Mouse (Mus musculus): ENCODE measurements around the gene Vstm5. TPM values are rescaled to one million over a fixed set of nuclear protein-coding genes. Genes with fewer than 3 reads are reported as not detected.
"Not testable (repeated sequence)": the region's sequence is repeated elsewhere in the genome, so short reads cannot be mapped to it uniquely, and the experiment has no call there.

Vstm5 gene
- total RNA-seq, 2 experiments from 2014 or later, result 0.43 to 0.53 TPM

DNA sequence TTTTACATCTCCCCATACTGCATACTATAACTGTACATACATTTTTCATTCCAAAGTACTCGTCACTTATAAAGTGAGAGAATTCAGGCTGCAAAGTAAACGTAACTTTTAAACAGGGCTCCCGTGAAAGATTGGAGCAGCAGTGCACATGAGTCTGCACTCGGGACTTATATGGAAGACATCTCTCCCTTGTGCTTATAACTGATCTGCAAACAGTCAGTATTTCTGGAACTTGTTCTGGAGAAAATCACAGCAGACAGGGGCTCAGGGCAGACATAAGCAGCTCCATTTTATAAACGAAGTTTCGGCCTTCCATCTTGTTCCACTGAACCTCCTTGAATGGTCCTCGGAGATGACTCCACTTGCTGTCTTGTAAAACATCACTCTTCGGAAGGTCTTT, 23.1 kb downstream of the Vstm5 start:
- DNase-seq, result no peak

DNA sequence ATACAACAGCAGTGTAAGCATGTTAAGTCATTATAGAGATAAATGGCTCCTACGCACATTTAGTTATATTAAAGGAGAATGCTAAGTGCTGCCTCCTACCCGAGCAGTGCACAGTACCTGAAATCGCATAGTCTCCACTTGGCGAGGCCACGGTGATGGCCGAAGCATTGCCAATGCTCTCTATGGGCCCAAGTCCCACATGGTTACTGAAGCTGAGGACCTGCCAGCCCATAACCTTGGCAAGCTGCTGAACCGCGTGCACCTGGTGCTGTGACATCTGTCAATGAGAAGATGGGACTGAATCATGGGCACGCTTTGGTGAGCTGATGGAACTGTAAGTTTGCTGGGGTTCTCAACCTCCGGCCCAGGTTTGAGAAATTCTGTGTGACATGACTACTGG, 24.6 kb downstream of the Vstm5 start:
- no peak for DNase-seq

DNA sequence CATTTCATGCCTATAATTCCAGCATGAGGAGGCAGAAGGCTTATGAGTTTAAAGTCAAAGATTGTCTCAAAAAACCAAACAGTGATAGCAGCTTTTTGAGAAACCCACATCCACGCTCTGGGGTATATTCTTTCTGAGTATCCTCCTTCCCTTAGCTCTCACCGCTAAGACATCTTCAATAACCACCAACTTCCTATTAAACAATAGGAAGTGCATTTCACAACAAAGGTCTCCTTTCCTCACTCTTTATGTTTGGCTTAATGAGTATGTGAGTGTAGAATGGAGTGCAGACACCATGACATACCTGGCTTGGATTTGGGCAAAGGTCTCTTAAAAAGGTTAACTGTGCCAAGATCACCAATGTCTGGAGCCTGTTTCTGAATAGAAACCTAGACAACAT, 35.1 kb downstream of the Vstm5 start:
- DNase-seq, result no peak

DNA sequence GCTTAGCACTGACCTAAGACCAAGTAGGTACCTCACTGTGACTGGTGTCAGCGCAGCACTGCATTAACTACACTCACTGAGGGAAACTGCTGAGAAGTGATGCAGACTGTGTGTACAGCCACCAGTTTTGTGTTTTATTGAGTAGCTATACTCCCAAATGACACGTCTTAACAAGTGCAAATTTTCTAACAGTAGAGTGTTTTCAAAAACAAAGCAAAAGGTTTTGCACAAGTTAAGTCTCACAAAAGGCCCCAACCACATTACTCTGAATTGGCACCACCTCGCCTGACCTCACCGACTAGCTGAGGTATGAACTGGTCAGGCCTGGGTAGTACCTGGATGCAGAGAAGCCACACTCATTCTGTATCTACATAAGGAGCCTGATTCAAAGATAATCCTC, 38.0 kb downstream of the Vstm5 start:
- DNase-seq, result no peak

DNA sequence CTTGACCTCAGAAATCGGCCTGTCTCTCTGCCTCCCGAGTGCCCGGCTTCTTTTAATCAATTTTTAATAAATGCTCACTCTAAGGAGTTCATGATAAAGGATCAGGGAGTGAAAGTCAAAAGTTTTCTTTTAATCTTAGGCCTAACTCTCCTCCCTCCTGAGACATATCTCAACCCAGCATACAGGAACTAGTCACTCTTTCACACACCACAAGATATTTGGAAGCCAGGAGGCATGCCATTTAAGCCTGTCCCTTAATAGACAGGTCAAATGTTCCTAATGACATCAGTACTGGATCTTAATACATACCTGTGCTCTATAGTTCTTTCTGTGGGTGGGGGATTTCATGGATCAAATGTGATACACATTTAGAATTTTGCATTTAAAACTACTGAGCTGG, 39.5 kb downstream of the Vstm5 start:
- no peak for DNase-seq

DNA sequence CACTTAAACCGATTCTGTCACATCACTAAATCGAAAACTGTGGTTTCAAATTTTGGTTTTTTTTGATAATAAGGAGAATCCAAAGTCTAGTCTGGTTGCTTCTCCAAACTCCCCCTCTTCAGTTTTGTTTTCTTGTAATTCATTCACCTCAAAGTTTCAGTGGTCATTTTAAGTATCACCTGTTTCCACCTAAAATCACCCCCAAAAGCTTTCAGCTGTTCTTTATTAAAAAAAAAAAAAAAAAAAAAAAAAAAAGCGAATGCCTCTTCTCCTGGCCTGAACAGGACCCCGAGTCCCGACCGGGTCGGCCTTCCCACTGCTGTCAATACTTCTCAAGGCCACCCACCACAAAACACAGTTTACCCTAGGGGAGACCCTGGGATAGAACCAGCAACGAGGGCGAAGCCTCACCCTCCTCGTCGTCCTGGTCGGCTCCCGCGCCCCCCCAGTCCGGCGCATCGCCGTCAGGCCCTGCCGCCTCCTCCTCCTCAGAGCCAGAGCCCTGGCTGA, 40.3 kb downstream of the Vstm5 start:
- DNase-seq, result no peak

DNA sequence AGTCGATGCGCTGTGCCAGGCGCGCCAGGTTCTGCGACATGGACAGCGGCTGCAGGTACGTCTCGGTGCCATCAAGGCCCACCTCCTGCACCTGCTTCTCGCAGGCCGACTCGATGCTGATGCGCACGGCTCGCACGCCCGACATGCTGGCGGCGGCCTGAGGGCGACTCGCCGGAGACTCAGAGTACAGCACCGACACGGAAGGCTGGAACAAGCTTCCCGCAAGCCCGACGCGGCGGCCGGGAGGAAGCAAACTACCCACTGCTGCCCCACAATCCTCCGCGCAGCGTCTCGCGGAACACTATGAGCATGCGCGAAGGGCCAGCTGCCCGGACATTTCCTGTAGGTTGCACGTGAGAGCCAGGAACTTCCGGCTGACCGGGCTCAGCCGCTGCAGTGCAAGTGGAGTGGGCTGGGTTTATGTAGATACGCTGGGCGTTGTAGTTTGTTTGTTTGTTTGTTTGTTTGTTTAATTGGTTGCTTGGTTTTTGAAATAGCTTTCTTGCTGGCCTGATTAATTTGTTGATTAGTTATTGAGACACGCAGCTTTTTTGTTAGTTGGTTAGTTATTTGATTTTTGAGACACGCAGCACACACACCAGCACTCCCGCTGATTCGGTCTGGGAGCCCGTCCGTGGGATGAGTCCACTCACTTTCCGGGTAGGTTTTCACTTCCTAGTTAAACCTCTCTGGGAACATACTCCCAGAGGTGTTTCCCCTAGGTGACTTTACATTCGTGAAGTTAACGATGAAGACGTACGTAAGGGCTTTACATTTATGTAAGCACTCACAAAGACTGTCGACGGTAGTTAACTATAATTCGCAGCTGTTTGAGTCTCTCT, 41.0 kb downstream of the Vstm5 start, which contains the start of gene Med17:
Gene Med17 (minus strand): TSS at position 283 of the 842 bp plus-strand sequence.
- DNase-seq, result peak; percentile 95 to 96

DNA sequence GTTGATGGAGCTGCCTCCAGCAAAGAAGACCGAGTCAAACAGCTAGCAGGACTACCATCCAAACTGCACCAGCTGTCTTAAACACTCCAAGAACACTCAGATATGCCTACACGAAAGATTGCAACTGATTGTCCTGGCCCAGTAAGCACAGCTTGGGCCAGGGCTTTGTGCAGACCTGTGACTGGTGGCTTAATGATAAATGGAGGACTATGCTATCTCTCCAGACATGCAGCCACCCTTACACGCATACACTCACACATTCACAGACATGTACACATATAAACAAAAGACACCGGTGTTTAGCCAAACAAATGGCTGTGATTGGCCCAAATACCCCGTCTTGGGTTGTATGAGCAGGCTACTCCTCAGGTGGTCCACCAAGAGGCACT, 41.6 kb downstream of the Vstm5 start:
- no peak for DNase-seq

DNA sequence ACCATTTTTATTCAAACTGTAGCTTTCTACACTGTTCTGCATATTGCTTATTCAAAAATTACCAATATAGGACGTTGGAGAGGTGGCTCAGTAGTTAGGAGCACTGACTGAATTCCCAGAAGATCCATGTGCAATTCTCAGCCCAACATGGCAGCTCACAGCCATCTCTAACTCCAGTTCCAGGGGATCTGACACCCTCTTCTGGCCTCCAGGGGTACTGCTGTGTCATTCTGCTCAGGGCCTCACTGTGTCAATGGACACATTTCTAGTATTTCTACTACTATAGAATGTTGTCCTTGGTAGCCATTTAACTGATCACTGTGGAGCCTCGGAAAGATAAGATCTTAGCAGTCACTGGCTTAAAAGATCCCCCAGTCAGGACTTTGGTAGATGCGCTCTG, 46.6 kb downstream of the Vstm5 start:
- DNase-seq, result peak; percentile 30 to 41

DNA sequence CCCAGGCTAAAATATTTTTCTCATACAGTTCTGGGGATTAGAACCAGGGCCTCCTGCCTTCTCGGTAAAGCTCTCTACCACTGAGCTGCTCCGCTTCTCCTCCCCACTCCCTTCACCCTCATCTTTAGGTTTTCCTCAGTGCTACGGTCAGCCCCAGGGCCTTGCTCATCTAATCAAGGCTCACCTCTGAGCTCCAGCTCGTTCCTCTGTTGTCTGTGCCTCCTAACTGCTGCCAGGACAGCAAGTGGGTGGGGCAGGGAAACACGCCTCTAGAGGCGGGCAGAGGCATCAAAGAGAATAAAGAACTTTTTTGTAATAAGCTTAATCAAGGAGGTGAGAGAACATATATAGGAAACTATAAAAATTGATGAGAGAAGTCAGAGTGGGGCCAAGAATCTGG, 49.0 kb downstream of the Vstm5 start:
- DNase-seq, result no peak

DNA sequence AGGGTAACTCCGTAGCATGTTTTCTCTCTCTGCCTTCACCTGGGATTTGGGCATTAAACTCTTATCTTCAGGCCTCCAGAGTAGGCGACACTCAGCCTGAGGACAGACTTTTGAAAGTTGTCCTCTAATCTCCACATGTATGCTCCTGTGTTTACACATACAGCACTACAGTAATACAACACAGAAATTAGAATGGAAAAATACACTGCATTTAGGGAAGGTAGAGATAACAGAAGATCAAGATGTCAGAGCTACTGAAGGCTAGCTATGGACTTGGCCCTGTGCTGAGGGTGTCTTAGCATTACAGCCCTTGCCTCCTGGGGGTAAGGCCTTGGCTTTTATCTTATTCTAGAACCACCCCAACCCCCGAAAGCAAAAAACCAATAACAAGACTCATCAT, 49.6 kb downstream of the Vstm5 start:
- DNase-seq, result no peak

DNA sequence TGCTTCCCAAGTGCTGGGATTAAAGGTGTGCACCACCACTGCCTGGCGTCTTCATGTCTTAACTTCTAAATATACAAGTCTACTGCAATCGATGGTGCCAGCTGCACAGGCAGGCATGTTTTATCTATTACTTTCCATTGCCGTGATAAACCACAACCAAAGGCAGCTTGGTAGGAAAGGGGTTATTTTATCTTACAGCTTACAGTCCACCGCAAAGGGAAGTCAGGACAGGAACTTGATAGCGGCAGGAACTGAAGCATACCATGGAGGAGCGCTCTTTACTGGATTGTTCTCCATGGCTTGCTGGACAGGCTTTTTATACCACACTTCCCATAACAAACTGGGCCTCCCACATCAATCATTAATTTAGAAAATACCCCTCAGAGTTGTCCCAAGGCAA, 50.4 kb downstream of the Vstm5 start:
- DNase-seq, result no peak

DNA sequence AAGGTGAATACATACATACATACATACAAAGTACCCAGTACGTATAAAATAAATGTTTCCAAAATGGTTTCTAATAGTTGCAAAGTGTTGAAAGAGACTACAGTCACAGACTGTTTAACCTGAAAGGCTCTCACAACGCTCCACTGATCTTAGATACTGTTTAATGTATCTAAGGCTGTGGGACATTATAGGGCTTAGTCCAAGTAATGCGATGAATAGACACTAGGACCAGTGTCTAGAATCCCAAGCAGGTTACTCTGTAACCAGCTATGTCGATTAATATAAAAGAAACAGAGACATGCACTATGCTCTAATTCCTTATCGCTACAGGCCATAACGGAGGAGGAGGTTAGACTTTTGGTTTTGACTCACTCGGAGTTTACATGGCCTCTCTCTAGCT, 58.3 kb downstream of the Vstm5 start:
- no peak for DNase-seq

DNA sequence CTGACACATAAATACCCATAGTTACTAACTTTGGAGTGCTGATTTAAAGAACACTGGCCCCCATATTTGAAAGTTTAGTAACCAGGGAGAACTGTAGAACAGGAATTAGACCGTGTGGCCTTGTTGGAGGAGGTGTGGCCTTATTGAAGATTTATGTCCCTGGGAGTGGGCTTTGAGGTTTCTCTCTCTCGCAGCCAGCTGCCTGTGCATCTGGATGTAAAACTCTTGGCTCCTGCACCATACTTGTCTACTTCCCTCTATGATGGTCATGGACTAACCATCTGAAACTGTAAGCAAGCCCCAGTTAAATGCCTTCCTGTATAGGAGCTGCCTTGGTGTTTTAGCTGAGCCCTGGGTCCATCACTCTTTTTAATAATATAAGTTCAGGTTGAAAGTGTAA, 59.6 kb downstream of the Vstm5 start:
- DNase-seq, result no peak

DNA sequence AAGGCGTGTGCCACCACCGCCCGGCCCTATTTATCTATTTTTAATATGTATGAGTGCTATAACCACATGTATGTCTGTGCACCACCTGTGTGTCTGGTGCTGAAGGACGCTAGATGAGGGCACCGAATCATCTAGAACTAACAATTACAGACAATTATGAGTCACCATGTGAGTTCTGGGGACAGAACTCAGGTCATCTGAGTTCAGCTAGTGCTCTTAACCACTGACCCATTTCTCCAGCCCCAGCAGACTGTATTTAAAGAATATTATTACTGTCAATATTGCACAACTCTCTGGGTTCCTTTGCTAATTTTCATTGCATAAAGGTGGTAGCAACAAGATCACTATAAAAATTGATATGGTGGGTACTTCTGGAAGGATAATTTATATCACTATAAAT, 61.2 kb downstream of the Vstm5 start:
- no peak for DNase-seq

DNA sequence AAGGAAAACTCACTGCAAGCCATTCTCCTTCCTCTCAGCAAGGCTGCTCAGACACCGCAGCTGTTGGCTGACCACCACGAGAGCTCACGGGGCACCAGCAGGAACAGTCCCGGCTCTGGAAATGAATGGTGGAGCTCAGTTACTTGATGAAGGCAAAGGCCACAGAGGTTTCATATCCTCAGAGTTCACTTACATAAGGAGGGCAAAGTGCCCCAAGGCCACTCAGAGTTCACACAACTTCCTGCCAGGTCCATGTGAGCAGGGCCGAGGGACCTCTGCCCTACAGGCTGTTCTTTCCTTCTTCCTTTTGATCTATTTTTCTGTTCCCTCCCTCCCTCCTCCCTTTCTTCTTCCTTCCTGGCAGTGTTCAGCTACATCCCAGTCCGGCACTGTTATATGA, 62.6 kb downstream of the Vstm5 start:
- DNase-seq, result peak; percentile 79 to 80

DNA sequence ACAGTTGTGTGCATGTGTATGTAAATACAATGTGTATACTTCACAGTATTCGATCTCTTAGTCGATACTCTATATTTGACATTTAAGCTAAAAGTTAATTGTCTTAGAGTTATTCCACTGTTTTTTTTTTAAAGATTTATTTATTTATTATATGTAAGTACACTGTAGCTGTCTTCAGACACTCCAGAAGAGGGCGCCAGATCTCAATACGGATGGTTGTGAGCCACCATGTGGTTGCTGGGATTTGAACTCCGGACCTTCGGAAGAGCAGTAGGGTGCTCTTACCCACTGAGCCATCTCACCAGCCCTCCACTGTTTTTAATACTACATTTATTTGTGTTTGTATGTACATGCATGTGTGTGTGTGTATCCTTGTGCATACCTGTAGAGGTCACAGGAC, 63.2 kb downstream of the Vstm5 start:
- DNase-seq, result not testable (repeated sequence)

DNA sequence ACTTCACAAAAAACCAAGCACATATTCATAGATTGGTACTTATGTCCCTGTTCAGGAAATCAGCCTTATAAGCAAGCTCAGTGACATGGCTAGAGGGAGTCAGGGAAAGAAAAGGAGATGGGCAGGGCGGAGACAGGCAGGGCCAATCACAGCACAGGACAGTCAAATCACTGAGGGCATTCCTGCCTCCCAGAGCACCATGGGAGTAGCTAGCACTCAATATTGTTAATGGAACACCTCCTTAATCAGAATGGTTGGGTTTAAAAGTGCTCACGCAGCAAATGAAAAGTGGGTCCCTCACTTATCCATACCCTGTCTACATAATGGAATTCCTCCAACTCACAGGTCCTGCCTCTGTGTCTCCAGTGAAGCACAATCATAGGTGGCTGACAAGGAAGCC, 64.0 kb downstream of the Vstm5 start:
- DNase-seq, result peak; percentile 32 to 46

DNA sequence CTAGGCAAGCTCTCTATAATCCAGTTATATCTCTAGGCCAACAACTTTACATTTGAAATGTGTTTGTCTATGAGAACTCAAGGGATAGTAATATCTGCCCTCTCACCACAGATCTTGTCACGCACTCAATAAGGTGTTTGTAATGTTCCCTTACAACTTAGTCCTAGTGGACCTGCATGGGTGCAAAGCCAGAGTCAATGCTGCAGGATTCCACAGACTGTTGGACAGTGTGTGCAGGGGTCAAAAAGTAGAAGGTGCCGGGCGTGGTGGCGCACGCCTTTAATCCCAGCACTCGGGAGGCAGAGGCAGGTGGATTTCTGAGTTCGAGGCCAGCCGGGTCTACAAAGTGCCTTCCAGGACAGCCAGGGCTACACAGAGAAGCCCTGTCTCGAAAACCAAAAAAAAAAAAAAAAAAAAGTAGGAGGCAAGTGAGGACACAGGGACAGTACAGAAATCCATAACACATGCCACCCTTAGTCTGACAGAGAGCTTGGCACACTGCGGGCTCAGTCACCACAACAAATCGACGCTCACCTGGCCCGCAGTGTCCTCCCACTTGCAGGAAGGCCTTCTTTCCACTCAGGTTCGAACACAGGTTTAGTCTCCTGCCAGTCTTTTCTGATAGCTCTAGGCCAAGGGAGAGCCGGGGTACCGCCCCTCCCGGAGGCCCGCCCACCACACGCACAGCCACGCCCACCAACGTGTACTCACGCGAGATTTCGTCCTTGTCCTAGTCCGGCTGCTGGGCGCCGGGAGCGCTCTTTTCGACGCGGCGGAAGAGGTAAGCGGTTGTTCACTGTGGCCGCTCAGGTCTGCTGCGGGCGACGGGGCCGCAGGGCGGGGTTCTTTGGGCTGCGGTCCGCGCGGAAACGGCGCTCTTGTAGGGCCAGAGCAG, 66.9 kb downstream of the Vstm5 start, which contains the start of gene Taf1d:
Gene Taf1d (plus strand): TSS at position 712 of the 895 bp plus-strand sequence.
- DNase-seq, result peak; percentile 97 to 99

DNA sequence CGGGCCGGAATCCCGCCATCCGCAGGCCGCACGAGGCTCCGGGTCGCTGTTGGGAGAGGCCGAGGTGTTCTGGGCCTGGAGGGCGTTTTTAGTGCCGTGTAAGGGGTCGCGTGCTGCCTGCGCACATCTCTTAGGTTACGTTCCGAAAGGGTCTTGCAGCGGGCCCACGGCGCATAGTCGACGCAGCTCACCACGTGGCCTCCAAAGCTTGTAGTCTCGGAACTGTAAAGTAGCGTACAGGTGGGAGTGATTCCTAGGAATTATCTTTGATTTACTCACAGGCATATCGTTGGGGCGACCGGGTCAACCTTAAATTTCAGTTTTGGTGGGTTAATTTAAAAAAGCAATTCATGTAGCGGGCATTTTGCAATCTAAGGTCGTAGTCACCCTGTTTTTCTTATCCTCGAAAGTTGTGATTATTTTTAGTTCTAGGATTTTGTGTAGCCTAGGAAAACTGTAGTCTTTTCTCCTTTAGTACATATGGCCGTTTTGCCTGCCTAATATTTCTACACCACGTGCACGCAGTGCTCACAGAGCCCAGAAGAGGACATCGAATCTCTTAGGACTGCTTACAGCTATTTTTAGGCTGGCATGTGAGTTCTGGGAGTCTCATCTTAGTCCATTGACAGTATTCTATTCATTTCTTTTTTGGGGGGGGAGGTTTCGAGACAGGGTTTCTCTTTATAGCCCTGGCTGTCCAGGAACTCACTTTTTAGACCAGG, 67.7 kb downstream of the Vstm5 start, which contains the start of gene 4931406C07Rik:
Gene 4931406C07Rik (minus strand): TSS at position 51 of the 722 bp plus-strand sequence.
- DNase-seq, result no peak

DNA sequence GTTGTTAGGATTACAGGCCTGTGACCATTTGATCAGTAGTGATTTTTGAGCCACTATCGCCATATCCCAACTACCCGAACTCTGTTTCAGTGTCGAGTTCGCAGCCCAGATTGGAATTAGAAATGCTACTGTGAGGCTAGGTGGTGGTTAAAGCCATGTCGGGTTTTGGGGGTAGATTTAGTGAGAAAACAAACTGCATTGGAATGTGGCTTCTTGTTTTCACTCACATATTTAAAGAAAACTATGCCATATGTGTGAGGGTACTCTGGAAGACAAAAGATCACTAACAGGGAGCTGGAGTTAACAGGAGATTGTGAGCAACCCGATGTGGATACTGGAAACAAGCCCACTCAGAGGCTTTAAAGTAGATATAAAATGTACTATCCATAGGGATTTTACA, 68.4 kb downstream of the Vstm5 start:
- DNase-seq, result no peak

DNA sequence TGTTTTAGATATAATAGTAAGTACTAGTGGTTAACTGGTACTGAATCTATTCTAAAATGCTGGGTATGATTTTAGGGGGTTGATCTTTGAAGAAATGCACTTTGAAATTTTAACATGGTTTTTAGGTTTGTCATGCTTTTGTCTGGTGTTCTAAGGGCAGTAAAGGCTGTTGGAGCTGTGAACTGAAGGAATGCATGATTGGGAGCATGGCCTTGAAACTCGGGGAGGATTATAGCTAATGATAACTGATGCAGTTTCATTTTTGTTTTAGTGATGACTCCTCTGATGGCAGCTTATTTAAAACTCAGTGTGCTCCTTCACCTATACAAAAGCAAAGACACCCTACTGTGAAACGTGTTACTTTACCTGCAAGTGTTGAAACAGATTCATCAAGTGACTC, 69.4 kb downstream of the Vstm5 start:
- no peak for DNase-seq
